ENCODE assay signal across 8 mouse cellular contexts in the genomic region with DNA sequence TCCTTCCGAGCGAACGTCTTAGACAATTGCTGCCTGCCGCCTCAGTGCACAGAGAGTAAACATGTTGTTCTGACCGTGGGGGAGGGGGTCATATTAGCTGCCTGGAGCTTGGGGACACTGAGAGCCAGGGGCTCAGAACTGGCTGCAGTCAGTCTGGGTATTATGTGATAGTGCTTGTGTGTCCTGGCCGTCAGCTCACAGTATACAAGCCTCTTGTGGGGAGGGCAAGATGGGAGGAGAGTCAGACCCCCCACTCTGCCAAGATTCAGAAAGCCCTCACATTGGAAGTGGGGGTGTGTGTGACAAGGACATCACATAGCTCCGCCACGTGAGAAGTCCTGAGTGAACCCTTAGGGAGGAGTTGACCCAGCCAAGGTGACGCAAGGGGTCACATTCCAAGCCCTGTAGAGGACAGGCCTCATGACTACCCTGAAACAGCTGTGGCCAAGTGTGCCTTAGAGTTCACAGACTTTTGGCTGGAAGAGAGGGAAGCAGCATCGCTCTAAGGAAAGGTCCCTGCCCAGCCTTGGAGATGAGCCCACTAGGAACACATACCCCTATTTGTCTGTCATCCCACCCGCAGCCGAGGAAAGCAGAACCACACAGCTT. TPM values are rescaled to one million over a fixed set of nuclear protein-coding genes. Genes with fewer than 3 reads are reported as not detected.
DNase-seq lines count a peak whose midpoint lies in the region; ATAC-seq and TF ChIP-seq lines count a peak whose summit lies in the region.

No protein-coding gene starts in this region.

- H3K9me3 ChIP-seq in midbrain, embryonic 10.5 days (replicated peaks) = no peaks in the 10 kb centered on the region
- H3K9me3 ChIP-seq in midbrain, embryonic 16.5 days (replicated peaks; ENCODE audit: control insufficient read depth, low read length, poor library complexity, severe bottlenecking) = no peaks in the 10 kb centered on the region
- no peaks in the 10 kb centered on the region for H3K9me3 ChIP-seq in forebrain, embryonic 11.5 days (ENCODE audit: control insufficient read depth, low read length)
- H3K9me3 ChIP-seq in limb, embryonic 11.5 days (ENCODE audit: control insufficient read depth, low read length) = no peaks in the 10 kb centered on the region
- no peaks in the 10 kb centered on the region for H3K9me3 ChIP-seq in midbrain, postnatal 0 days (ENCODE audit: low read length)

- peaks cover 88% of the 10 kb centered on the region for H3K27me3 ChIP-seq in midbrain, embryonic 10.5 days (ENCODE audit: low read depth, poor library complexity, severe bottlenecking)
- peaks cover 25% of the 10 kb centered on the region for H3K27me3 ChIP-seq in midbrain, embryonic 16.5 days (ENCODE audit: control insufficient read depth, insufficient read depth, low read depth, low read length)
- peaks cover 30% of the 10 kb centered on the region for H3K27me3 ChIP-seq in forebrain, embryonic 11.5 days (ENCODE audit: control insufficient read depth, insufficient read depth, low read length)
- H3K27me3 ChIP-seq in limb, embryonic 11.5 days (ENCODE audit: control insufficient read depth, insufficient read depth, low read length) = no peaks in the 10 kb centered on the region
- H3K27me3 ChIP-seq in midbrain, postnatal 0 days (ENCODE audit: insufficient read depth, low read length) = peaks cover 5% of the 10 kb centered on the region; the same call in 1 of the 2 replicates

- no peak for ATAC-seq in midbrain, embryonic 16.5 days
- ATAC-seq in forebrain, embryonic 11.5 days (replicated peaks; ENCODE audit: low FRiP score) = no peak
- no peak for ATAC-seq in limb, embryonic 11.5 days (ENCODE audit: insufficient number of reproducible peaks, low FRiP score, low TSS enrichment, low read depth)
- ATAC-seq in midbrain, postnatal 0 days (ENCODE audit: low FRiP score) = no peak
- no peak for ATAC-seq in frontal cortex, adult (ENCODE audit: low TSS enrichment)

- peak overlapping the region; percentile 39 for H3K4me3 ChIP-seq in midbrain, embryonic 10.5 days
- H3K4me3 ChIP-seq in midbrain, embryonic 16.5 days (ENCODE audit: low read depth, low read length) = no peak overlapping the region
- H3K4me3 ChIP-seq in forebrain, embryonic 11.5 days (ENCODE audit: low read depth, low read length) = peak overlapping the region; percentile 15; the same call in 1 of the 2 replicates
- peak overlapping the region; percentile 28; the same call in 1 of the 2 replicates for H3K4me3 ChIP-seq in limb, embryonic 11.5 days (ENCODE audit: low read depth, low read length)
- H3K4me3 ChIP-seq in midbrain, postnatal 0 days (ENCODE audit: low read depth, low read length) = peak overlapping the region; percentile 18; the same call in 1 of the 2 replicates

- H3K9ac ChIP-seq in midbrain, embryonic 16.5 days (ENCODE audit: low read depth, low read length) = no peak overlapping the region
- H3K9ac ChIP-seq in forebrain, embryonic 11.5 days (ENCODE audit: low read length) = peak overlapping the region; percentile 23
- H3K9ac ChIP-seq in limb, embryonic 11.5 days (ENCODE audit: low read length) = peak overlapping the region; percentile 64
- H3K9ac ChIP-seq in midbrain, postnatal 0 days (replicated peaks; ENCODE audit: low read length, poor library complexity, severe bottlenecking) = no peak overlapping the region

- intact Hi-C loops in heart, postnatal 36 days (cut with DNase I) = no loop called here

- no peak for TF ChIP-seq CTCF in midbrain, postnatal 0 days (IDR thresholded peaks at IDR 0.05)

- peak overlapping the region; percentile 79 for H3K27ac ChIP-seq in midbrain, embryonic 10.5 days (replicated peaks)
- H3K27ac ChIP-seq in midbrain, embryonic 16.5 days (ENCODE audit: low read length) = no peak overlapping the region
- H3K27ac ChIP-seq in forebrain, embryonic 11.5 days (ENCODE audit: low read depth, low read length) = no peak overlapping the region
- H3K27ac ChIP-seq in limb, embryonic 11.5 days (replicated peaks; ENCODE audit: low read depth, low read length) = 0 out of 2 replicates have a peak overlapping the region, but pooled peaks have one; percentile 94
- H3K27ac ChIP-seq in midbrain, postnatal 0 days (ENCODE audit: low read depth, low read length) = peak overlapping the region; percentile 59; the same call in 1 of the 2 replicates

- peaks cover 85% of the 10 kb centered on the region for H3K4me1 ChIP-seq in midbrain, embryonic 10.5 days
- peaks cover 19% of the 10 kb centered on the region for H3K4me1 ChIP-seq in midbrain, embryonic 16.5 days (ENCODE audit: control insufficient read depth, insufficient read depth, low read length)
- H3K4me1 ChIP-seq in forebrain, embryonic 11.5 days (replicated peaks; ENCODE audit: control insufficient read depth, insufficient read depth, low read length) = peaks cover 28% of the 10 kb centered on the region
- peaks cover 53% of the 10 kb centered on the region for H3K4me1 ChIP-seq in limb, embryonic 11.5 days (ENCODE audit: control insufficient read depth, insufficient read depth, low read length)
- peaks cover 6% of the 10 kb centered on the region; the same call in 1 of the 2 replicates for H3K4me1 ChIP-seq in midbrain, postnatal 0 days (ENCODE audit: insufficient read depth, low read length)

- no peaks in the 10 kb centered on the region for H3K36me3 ChIP-seq in midbrain, embryonic 10.5 days
- no peaks in the 10 kb centered on the region for H3K36me3 ChIP-seq in midbrain, embryonic 16.5 days (ENCODE audit: control insufficient read depth, insufficient read depth, low read length)
- no peaks in the 10 kb centered on the region for H3K36me3 ChIP-seq in forebrain, embryonic 11.5 days (ENCODE audit: control insufficient read depth, insufficient read depth, low read length)
- H3K36me3 ChIP-seq in limb, embryonic 11.5 days (ENCODE audit: control insufficient read depth, insufficient read depth, low read length) = no peaks in the 10 kb centered on the region
- no peaks in the 10 kb centered on the region for H3K36me3 ChIP-seq in midbrain, postnatal 0 days (ENCODE audit: insufficient read depth, low read length)

- peak; percentile 49 for DNase-seq in midbrain, embryonic 10.5 days (ENCODE audit: low spot score)
- no peak for DNase-seq in forebrain, embryonic 11.5 days (ENCODE audit: low spot score)
- peak; percentile 87 to 92 for DNase-seq in heart, postnatal 36 days
- peak; percentile 48 for DNase-seq in limb, embryonic 11.5 days (ENCODE audit: low spot score)
- DNase-seq in midbrain, postnatal 0 days (ENCODE audit: low spot score) = no peak
- DNase-seq in left cerebral cortex, adult 11 months (ENCODE audit: low spot score) = no peak

- H3K4me2 ChIP-seq in midbrain, embryonic 16.5 days (ENCODE audit: low read length) = no peak overlapping the region
- H3K4me2 ChIP-seq in forebrain, embryonic 11.5 days (ENCODE audit: low read depth, low read length, severe bottlenecking) = peak overlapping the region; percentile 20; the same call in 1 of the 2 replicates
- peak overlapping the region; percentile 56 for H3K4me2 ChIP-seq in limb, embryonic 11.5 days (ENCODE audit: low read depth, severe bottlenecking)
- peak overlapping the region; percentile 18 for H3K4me2 ChIP-seq in midbrain, postnatal 0 days (ENCODE audit: low read depth, low read length, poor library complexity, severe bottlenecking)

- WGBS in midbrain, embryonic 10.5 days = 26% methylated on average over 12 of the region's 12 CpGs
- WGBS in midbrain, embryonic 16.5 days = 30% methylated on average over 12 of the region's 12 CpGs
- WGBS in forebrain, embryonic 11.5 days = 28% methylated on average over 12 of the region's 12 CpGs
- WGBS in limb, embryonic 11.5 days = 22% methylated on average over 12 of the region's 12 CpGs
- WGBS in midbrain, postnatal 0 days = 33% methylated on average over 12 of the region's 12 CpGs

RNA-seq across cellular contexts. Expression of a gene that starts 3.8 kb away (rescaled TPM):
- 8.9 and 9.4 TPM in 2 replicates for polyA plus RNA-seq in midbrain, embryonic 10.5 days (2016; fragmentation: Nextera tagmentation; extraction: Ambion mirVana)
- polyA plus RNA-seq in midbrain, embryonic 16.5 days (2015; fragmentation: Nextera tagmentation; extraction: Ambion mirVana) = 7.4 and 9.4 TPM in 2 replicates
- polyA plus RNA-seq in forebrain, embryonic 11.5 days (2014; fragmentation: Nextera tagmentation; extraction: Ambion mirVana) = 8.8 and 10.5 TPM in 2 replicates
- total RNA-seq in heart, postnatal 36 days (2021) = 100 to 1,000 TPM; 128 to 129 TPM
- 14.6 and 15.6 TPM in 2 replicates for polyA plus RNA-seq in limb, embryonic 11.5 days (2014; fragmentation: Nextera tagmentation; extraction: Ambion mirVana)
- 18.1 and 20.4 TPM in 2 replicates for total RNA-seq in midbrain, postnatal 0 days (2014; rRNA removed)
- polyA plus RNA-seq in midbrain, postnatal 0 days (2015; fragmentation: Nextera tagmentation; extraction: Ambion mirVana) = 5.1 and 6.3 TPM in 2 replicates

RNA-seq across cellular contexts. Expression of a gene that starts 30.5 kb away (rescaled TPM):
- 113 and 125 TPM in 2 replicates for polyA plus RNA-seq in midbrain, embryonic 10.5 days (2016; fragmentation: Nextera tagmentation; extraction: Ambion mirVana)
- polyA plus RNA-seq in midbrain, embryonic 16.5 days (2015; fragmentation: Nextera tagmentation; extraction: Ambion mirVana) = 87.3 and 90.0 TPM in 2 replicates
- polyA plus RNA-seq in forebrain, embryonic 11.5 days (2014; fragmentation: Nextera tagmentation; extraction: Ambion mirVana) = 122 and 129 TPM in 2 replicates
- 100 to 1,000 TPM; 149 to 165 TPM for total RNA-seq in heart, postnatal 36 days (2021)
- 131 and 141 TPM in 2 replicates for polyA plus RNA-seq in limb, embryonic 11.5 days (2014; fragmentation: Nextera tagmentation; extraction: Ambion mirVana)
- 161 and 169 TPM in 2 replicates for total RNA-seq in midbrain, postnatal 0 days (2014; rRNA removed)
- 65.8 and 68.2 TPM in 2 replicates for polyA plus RNA-seq in midbrain, postnatal 0 days (2015; fragmentation: Nextera tagmentation; extraction: Ambion mirVana)

RNA-seq across cellular contexts. Expression of a gene that starts 32.0 kb away (rescaled TPM):
- 13.7 and 15.5 TPM in 2 replicates for polyA plus RNA-seq in midbrain, embryonic 10.5 days (2016; fragmentation: Nextera tagmentation; extraction: Ambion mirVana)
- polyA plus RNA-seq in midbrain, embryonic 16.5 days (2015; fragmentation: Nextera tagmentation; extraction: Ambion mirVana) = 81.1 and 95.9 TPM in 2 replicates
- polyA plus RNA-seq in forebrain, embryonic 11.5 days (2014; fragmentation: Nextera tagmentation; extraction: Ambion mirVana) = 12.0 and 12.1 TPM in 2 replicates
- 10 to 100 TPM; 14.8 to 14.9 TPM for total RNA-seq in heart, postnatal 36 days (2021)
- polyA plus RNA-seq in limb, embryonic 11.5 days (2014; fragmentation: Nextera tagmentation; extraction: Ambion mirVana) = 7.2 and 10.0 TPM in 2 replicates
- total RNA-seq in midbrain, postnatal 0 days (2014; rRNA removed) = 120 and 134 TPM in 2 replicates
- 118 and 120 TPM in 2 replicates for polyA plus RNA-seq in midbrain, postnatal 0 days (2015; fragmentation: Nextera tagmentation; extraction: Ambion mirVana)

RNA-seq across cellular contexts. Expression of a gene that starts 40.1 kb away (rescaled TPM):
- 0.32 and 0.38 TPM in 2 replicates for polyA plus RNA-seq in midbrain, embryonic 10.5 days (2016; fragmentation: Nextera tagmentation; extraction: Ambion mirVana)
- polyA plus RNA-seq in midbrain, embryonic 16.5 days (2015; fragmentation: Nextera tagmentation; extraction: Ambion mirVana) = 2.5 and 3.1 TPM in 2 replicates
- 0.33 TPM in 1 of 2 replicates, not detected in the other for polyA plus RNA-seq in forebrain, embryonic 11.5 days (2014; fragmentation: Nextera tagmentation; extraction: Ambion mirVana)
- total RNA-seq in heart, postnatal 36 days (2021) = 10 to 100 TPM; 31.4 to 40.9 TPM
- 0.17 and 0.57 TPM in 2 replicates for polyA plus RNA-seq in limb, embryonic 11.5 days (2014; fragmentation: Nextera tagmentation; extraction: Ambion mirVana)
- total RNA-seq in midbrain, postnatal 0 days (2014; rRNA removed) = 11.9 and 13.6 TPM in 2 replicates
- 9.9 and 12.7 TPM in 2 replicates for polyA plus RNA-seq in midbrain, postnatal 0 days (2015; fragmentation: Nextera tagmentation; extraction: Ambion mirVana)

RNA-seq across cellular contexts. Expression of a gene that starts 46.3 kb away (rescaled TPM):
- polyA plus RNA-seq in midbrain, embryonic 10.5 days (2016; fragmentation: Nextera tagmentation; extraction: Ambion mirVana) = 0.14 and 0.20 TPM in 2 replicates
- 0.21 TPM in 1 of 2 replicates, not detected in the other for polyA plus RNA-seq in midbrain, embryonic 16.5 days (2015; fragmentation: Nextera tagmentation; extraction: Ambion mirVana)
- polyA plus RNA-seq in forebrain, embryonic 11.5 days (2014; fragmentation: Nextera tagmentation; extraction: Ambion mirVana) = not detected in 2 replicates
- not detected for total RNA-seq in heart, postnatal 36 days (2021)
- 0.09 and 0.24 TPM in 2 replicates for polyA plus RNA-seq in limb, embryonic 11.5 days (2014; fragmentation: Nextera tagmentation; extraction: Ambion mirVana)
- 0.61 TPM in 1 of 2 replicates, not detected in the other for total RNA-seq in midbrain, postnatal 0 days (2014; rRNA removed)
- polyA plus RNA-seq in midbrain, postnatal 0 days (2015; fragmentation: Nextera tagmentation; extraction: Ambion mirVana) = 0.06 and 0.12 TPM in 2 replicates

Comparison
In these comparisons a context has a peak if more than half of its experiments do, and no peak if none do; other contexts are left out.
1. DNase-seq: peak in midbrain, embryonic 10.5 days (single experiment), heart, postnatal 36 days (2 of 2) and limb, embryonic 11.5 days (single experiment); none in forebrain, embryonic 11.5 days (single experiment), midbrain, postnatal 0 days (single experiment) and left cerebral cortex, adult 11 months (single experiment).
2. H3K27ac ChIP-seq: peak in midbrain, embryonic 10.5 days (single experiment), limb, embryonic 11.5 days (single experiment) and midbrain, postnatal 0 days (single experiment); none in midbrain, embryonic 16.5 days (single experiment) and forebrain, embryonic 11.5 days (single experiment).
3. H3K9ac ChIP-seq: peak in forebrain, embryonic 11.5 days (single experiment) and limb, embryonic 11.5 days (single experiment); none in midbrain, embryonic 16.5 days (single experiment) and midbrain, postnatal 0 days (single experiment).